Mouse (Mus musculus) ovary, postnatal 14 days (tissue): Measurements from ENCODE around the gene 1700016K19Rik.
"Not testable (repeated sequence)": the region's sequence is repeated elsewhere in the genome, so short reads cannot be mapped to it uniquely, and the experiment has no call there.

Experiments used
- DNase-seq: peaks from one replicate; pipeline ENCODE4 v3.0.0; 2022; ENCODE audit warnings: low spot score

1700016K19Rik gene

GRCm38 (mm10) chr11:75985948-75986347, 13.8 kb upstream of the 1700016K19Rik start:
- DNase-seq, result no peak

GRCm38 (mm10) chr11:75990965-75991835, 8.5 kb upstream of the 1700016K19Rik start:
- DNase-seq, result no peak

GRCm38 (mm10) chr11:75991911-75992310, 7.8 kb upstream of the 1700016K19Rik start:
- DNase-seq, result no peak

GRCm38 (mm10) chr11:75992481-75992880, 7.2 kb upstream of the 1700016K19Rik start:
- DNase-seq, result no peak

DNA sequence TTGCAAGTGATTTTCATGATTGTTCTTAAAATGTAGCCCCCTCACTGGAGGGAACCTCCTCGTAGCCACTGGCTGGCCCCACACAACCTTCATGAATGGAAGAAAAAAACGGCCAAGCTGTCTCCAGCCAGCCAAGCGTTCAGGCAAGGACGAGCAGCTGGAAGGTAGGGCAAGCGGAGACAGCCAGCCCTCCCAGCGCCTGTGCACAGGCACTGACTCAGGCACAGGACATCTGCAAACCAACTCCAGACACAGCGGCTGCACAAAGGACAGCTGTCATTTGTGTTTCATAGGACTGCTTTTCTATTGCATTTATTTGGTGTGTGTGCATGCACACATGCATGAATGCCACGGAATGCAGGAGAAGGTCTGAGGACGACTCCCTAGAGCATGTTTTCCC, 5.4 kb upstream of the 1700016K19Rik start:
- DNase-seq, result no peak

- DNase-seq, result no peak
Measured at GRCm38 (mm10) chr11:76000701-76001100, 989 bp downstream of the 1700016K19Rik start.

- peak; percentile 6 for DNase-seq
Measured at GRCm38 (mm10) chr11:76001237-76001878, 1.6 kb downstream of the 1700016K19Rik start.

GRCm38 (mm10) chr11:76004276-76004675, 4.6 kb downstream of the 1700016K19Rik start:
- DNase-seq, result not testable (repeated sequence)

- no peak for DNase-seq
Measured at GRCm38 (mm10) chr11:76008162-76008561, 8.4 kb downstream of the 1700016K19Rik start.

- DNase-seq, result no peak
Measured at GRCm38 (mm10) chr11:76009101-76009500, 9.4 kb downstream of the 1700016K19Rik start.

- no peak for DNase-seq
Measured at GRCm38 (mm10) chr11:76010838-76011624, 11.3 kb downstream of the 1700016K19Rik start.

GRCm38 (mm10) chr11:76015251-76015650, 15.5 kb downstream of the 1700016K19Rik start:
- no peak for DNase-seq

DNA sequence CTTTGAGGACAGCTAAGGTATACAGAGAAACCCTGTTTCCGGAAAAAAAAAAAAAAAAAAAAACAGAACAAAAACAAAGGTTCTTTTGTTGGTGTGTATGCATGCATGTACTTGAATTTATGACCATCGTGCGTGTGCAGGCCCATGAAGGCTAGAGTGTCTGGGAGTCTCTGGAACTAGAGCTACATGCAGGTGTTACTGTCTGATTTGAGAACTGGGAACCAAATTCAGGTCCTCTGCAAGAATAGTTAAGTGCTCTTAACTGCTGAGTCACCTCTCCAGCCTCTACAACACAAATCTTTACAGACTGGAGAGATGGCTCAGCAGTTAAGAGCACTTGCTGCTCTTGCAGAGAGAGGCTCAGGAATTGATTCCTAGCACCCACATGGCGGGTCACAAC, 16.1 kb downstream of the 1700016K19Rik start:
- no peak for DNase-seq

DNA sequence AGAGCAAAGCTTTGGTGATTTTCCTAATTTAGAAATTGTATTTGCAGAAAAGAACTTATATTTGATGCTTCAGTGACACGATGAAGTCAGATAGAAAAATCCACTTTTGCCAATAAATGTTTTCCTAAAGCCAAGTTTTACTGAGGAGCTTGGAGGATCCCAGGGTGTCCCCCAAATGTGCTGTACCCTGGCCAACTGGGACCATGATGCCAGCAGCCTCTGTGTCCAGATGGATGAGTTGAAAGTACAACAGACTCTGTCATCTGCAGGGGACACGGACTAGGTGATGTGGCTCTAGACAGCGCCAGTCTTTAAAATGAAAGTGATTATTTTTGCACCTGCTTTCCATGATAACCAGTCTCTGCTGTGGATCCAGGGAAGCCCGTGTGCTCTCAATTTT, 20.2 kb downstream of the 1700016K19Rik start:
- DNase-seq, result no peak

- DNase-seq, result no peak
Measured at GRCm38 (mm10) chr11:76020916-76021315, 21.2 kb downstream of the 1700016K19Rik start.

DNA sequence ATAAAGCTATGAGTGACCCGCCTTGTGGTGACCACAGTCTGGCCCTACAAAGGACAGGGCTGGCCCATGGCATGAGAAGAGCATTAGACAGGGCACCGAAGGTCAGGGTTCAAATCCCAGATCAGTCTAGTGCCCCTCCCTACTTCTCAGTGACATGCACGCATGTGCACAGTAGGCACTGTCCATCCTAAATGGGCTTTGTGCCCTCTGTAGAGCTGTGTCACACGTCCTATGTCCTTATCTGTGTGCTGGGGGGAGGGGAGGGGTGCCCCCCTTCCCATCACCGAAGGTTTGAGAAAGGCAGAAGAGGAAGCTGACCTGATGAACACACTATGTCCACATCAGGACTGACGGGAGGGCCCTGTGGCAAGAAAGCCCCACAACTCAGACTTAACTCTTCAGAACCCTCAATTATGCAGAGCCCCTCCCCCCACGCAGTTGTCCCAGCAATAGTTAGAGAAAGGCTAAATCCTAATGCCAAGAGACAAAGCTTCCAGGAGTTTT, 25.4 kb downstream of the 1700016K19Rik start:
- DNase-seq, result no peak

DNA sequence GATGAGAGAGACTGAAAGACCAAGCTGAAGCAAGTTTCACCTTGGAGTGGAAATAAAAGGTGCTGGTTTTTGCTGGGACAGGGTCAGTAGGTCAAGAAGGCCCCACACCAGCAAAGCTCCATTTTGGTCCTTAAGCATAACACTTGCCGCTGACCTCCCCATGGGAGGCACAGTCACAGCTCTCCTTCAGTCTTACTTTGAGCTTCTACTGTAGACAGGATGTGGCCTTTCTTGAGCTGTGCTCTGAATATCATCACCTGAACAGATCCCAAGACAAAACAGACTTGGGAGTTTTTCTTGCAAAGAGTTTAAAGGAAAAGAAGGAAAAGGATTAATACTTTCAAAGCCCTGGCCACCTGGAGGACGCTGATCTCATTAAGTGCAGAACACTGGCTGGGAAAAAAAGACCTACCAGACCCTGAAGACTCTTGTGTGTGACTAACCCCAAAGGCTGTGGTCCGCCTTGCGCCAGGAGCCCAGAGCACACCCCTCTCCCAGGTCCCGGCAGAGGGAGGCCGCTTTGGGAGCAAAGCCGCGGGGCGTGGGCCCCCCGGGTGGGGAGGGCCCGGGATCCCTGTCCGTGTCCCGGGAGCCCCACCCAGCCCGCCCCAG, 26.9 kb downstream of the 1700016K19Rik start:
- DNase-seq, result no peak

DNA sequence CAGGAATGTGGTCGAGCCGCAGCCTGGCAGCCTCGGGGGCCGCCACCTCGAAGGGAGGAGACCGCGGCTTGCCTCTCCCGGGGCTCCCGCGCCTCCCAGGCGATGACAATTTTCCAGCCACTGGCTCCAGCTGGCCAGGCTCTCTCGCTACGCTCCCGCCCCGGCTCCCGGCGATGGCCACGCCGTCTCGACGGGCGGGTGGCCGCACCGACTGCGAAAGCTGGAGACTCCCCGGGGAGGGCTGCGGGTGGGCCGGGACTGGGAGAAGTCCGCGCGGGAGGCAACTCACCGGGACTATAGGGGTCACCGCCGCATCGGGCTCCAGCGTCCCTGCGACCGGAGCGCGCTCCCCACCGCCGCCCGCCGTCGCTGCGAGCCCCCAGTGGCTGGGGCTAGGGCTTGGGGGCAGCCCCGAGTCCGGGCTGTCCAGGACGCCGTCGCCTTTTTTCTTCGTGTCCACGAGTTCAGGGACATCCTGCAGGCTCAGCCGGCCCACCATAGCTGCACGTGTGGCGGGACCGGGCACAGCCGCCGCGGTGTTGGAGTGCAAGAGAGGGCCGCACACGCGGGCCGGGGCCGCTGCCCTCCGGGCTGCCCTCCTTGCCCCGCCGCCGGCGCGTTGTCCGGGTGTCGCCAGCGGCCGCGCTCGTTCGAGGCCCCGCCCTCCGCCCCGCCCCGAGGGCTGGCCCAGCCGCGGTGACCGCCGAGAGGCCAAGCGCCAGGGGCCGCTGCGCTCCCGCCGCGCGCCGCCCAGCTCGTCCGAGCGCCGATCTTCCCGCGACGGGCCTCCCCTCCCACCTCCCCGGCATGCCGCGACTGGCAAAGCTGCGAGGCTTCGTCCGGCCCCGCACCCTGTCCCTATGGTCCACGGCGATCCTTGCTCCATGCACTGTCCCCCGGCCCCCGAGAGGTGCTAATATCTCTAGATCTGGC, 27.7 kb downstream of the 1700016K19Rik start, which contains the start of gene Rflnb:
Rflnb (minus strand) TSS at position 644 of the 933 bp plus-strand sequence.
- DNase-seq, result peak; percentile 88

GRCm38 (mm10) chr11:76028072-76028465, 28.4 kb downstream of the 1700016K19Rik start:
- peak; percentile 33 for DNase-seq

GRCm38 (mm10) chr11:76033359-76033758, 33.6 kb downstream of the 1700016K19Rik start:
- DNase-seq, result no peak

DNA sequence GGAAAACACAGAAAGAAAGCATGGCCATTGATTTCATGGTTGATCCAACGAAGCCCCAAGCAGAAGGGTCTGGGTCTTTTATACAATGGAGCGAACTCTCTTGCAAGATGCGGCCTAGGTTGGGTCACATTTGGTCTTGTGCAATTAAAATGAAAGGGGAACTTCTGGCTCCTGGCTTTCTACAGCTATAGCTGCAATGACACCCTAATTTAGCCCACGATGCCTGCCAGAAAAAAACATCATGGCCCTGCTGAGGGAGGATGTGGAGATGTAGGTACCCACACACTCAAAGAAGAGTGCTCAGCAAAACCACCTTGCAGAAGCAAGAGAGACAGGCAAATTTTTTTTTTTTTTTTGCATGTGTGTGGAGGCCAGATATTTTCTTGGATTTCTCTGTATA, 34.1 kb downstream of the 1700016K19Rik start:
- no peak for DNase-seq
